Mouse (Mus musculus): ENCODE measurements at regions not wholly inside any gene's neighbourhood (a gene's known extent, or its start where the extent isn't known, plus 50 kb on each side); places are given as distances from the start of the nearest gene placed in this dataset.

DNA sequence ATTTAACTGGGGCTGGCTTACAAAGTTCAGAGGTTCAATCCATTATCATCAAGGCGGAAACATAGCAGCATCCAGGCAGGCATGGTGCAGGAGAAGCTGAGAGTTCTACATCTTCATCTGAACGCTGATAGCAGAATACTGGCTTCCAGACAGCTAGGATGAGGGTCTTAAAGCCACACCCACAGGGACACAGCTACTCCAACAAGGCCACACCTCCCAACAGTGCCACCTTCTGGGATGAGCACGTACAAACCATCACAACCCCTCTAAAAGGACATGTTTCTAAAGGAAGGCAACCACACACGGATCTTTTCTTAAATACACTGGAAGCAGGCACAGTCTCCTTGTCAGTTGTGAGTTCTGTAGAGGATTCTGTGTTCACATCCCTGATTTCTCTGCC, 74.4 kb downstream of the Mis18a start:
- TF ChIP-seq CTCF (IDR thresholded peaks at IDR 0.05; ENCODE audit: control insufficient read depth, insufficient read depth, insufficient replicate concordance, low read depth, low read length) (no peak), POLR2A (IDR thresholded peaks at IDR 0.05; ENCODE audit: control insufficient read depth, low read depth, low read length) (no peak)
